Mouse (Mus musculus) heart, postnatal 0 days (tissue): ENCODE data around the gene Nid1.

ENCODE experiments used
- CTCF ChIP-seq: IDR thresholded peaks from 2 replicates; pipeline ENCODE4 v1.5.1; 2016; ENCODE audit warnings: antibody characterized with exemption, control low read depth, low read depth
- EP300 ChIP-seq: IDR thresholded peaks from 2 replicates; pipeline ENCODE4 v1.6.1; 2016; ENCODE audit warnings: antibody characterized with exemption, low read depth

DNA sequence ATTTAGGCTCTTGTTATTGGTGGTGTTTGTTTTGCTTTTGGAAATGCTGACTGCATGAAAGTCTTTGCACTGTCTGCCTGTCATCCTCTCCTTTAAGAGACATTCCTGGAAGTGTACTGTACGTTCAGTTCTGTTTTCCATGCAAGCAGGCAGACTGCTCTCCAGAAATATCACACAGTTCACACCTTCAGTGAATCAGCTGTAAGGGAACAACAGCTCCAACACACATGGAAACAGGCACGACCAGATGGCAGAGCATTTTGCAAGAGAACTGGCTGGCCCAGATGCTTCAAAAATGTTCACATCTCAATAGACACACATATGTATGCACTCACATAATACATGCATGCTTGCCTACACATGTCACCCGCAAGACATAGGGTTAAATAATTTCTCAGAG lies 109.4 kb downstream of the Nid1 start:
- TF ChIP-seq CTCF (no peak), EP300 (peak; percentile 23; the same call in 1 of the 2 replicates)
